Mouse (Mus musculus): ENCODE measurements around the gene Gm6525. TPM values are rescaled to one million over a fixed set of nuclear protein-coding genes. Genes with fewer than 3 reads are reported as not detected.

Gm6525 gene
- total and polyA plus RNA-seq, 3 experiments: 0.17 to 0.71 (median 0.31) TPM

DNA sequence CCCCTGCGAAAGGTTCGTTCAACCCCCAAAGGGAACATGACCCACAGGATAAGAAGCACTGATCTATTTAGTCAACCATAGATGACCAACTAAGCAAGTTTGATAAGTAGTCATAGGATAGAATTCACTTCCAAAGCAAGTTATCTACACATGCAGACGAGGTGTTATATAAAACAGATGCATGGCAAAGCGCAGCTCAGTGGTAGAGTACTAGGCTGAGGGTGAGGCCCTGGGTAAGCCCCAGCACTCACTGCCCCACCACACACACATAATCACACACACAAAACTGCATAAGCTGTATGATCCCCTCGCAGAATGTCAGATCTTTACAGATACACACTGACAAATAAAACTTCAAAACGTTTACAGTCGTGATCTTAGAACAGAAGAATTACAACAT, 37.4 kb upstream of the Gm6525 start:
- in situ Hi-C loops (cut with MboI; ENCODE audit: low pct_ligation_motif_present, low pct_unique_long_range_greater_than_20kb, low sequenced_read_pairs): no loop called here
- no peak for TF ChIP-seq ZC3H11A (IDR thresholded peaks at IDR 0.05; ENCODE audit: low read depth, low read length)
- no peak for TF ChIP-seq JUN (IDR thresholded peaks at IDR 0.05; ENCODE audit: insufficient read depth, low read depth, low read length)
- TF ChIP-seq PAX5 (IDR thresholded peaks at IDR 0.05; ENCODE audit: low read length): no peak
- TF ChIP-seq CTCF (conservative IDR thresholded peaks at IDR 0.05 in 1 of 2, IDR thresholded peaks at IDR 0.05 in 1 of 2; ENCODE audit: low read depth in 2 of 2, low read length in 2 of 2): no peak
- no peak for TF ChIP-seq ETS1 (conservative IDR thresholded peaks at IDR 0.05; ENCODE audit: low read depth, low read length)
- TF ChIP-seq ZKSCAN1 (IDR thresholded peaks at IDR 0.05; ENCODE audit: borderline replicate concordance, low read depth, low read length): no peak
- TF ChIP-seq TBP (conservative IDR thresholded peaks at IDR 0.05; ENCODE audit: low read depth, low read length): no peak
- TF ChIP-seq POLR2AphosphoS2 (IDR thresholded peaks at IDR 0.05; ENCODE audit: low read depth, low read length): no peak
- TF ChIP-seq CHD1 (IDR thresholded peaks at IDR 0.05; ENCODE audit: low read depth, low read length): no peak
- TF ChIP-seq MYC (IDR thresholded peaks at IDR 0.05; ENCODE audit: low read depth, low read length): no peak
- TF ChIP-seq ELF1 (IDR thresholded peaks at IDR 0.05; ENCODE audit: low read depth, low read length): no peak
- TF ChIP-seq MAX (IDR thresholded peaks at IDR 0.05; ENCODE audit: low read length): no peak
- TF ChIP-seq MEF2A (IDR thresholded peaks at IDR 0.05; ENCODE audit: borderline replicate concordance, low read depth, low read length): no peak
- no peak for TF ChIP-seq JUND (conservative IDR thresholded peaks at IDR 0.05; ENCODE audit: low read depth, low read length)
- TF ChIP-seq EP300 (IDR thresholded peaks at IDR 0.05; ENCODE audit: low read length): no peak
- TF ChIP-seq MXI1 (IDR thresholded peaks at IDR 0.05; ENCODE audit: low read depth, low read length): no peak
- TF ChIP-seq TCF12 (IDR thresholded peaks at IDR 0.05; ENCODE audit: low read depth, low read length): no peak
- TF ChIP-seq RCOR1 (conservative IDR thresholded peaks at IDR 0.05; ENCODE audit: low read depth, low read length): no peak
- dilution Hi-C loops (cut with MboI; ENCODE audit: extremely low pct_ligation_motif_present, extremely low pct_unique_long_range_greater_than_20kb, low sequenced_read_pairs): no loop called here
- H3K9me3 ChIP-seq (replicated peaks; ENCODE audit: low read length): no peaks in the 10 kb centered on the region
- H3K4me3 ChIP-seq (replicated peaks in 1 of 3; ENCODE audit: low read depth in 2 of 3, low read length in 2 of 3, poor library complexity in 1 of 3): no peak overlapping the region
- DNase-seq (ENCODE audit: extremely low read depth): no peak
- H3K27me3 ChIP-seq (replicated peaks): no peaks in the 10 kb centered on the region
- peaks cover 0 to 9% of the 10 kb centered on the region in 2 experiments; a peak in 1 of 4 replicates for H3K4me1 ChIP-seq (ENCODE audit: control insufficient read depth in 1 of 2, insufficient read depth in 2 of 2)
- H3K79me2 ChIP-seq (replicated peaks; ENCODE audit: control insufficient read depth, extremely low read depth, insufficient read depth, poor library complexity, severe bottlenecking): peaks cover 2% of the 10 kb centered on the region; the same call in 1 of the 2 replicates
- no peak overlapping the region for H3K4me2 ChIP-seq (ENCODE audit: insufficient read depth, low read depth, poor library complexity, severe bottlenecking)
- H3K9ac ChIP-seq (ENCODE audit: insufficient read depth, low read depth): no peak overlapping the region
- H3K27ac ChIP-seq (ENCODE audit: insufficient read depth, low read depth): no peak overlapping the region
- peaks cover 3 to 50% of the 10 kb centered on the region in 2 experiments for H3K36me3 ChIP-seq (replicated peaks in 1 of 2; ENCODE audit: control insufficient read depth in 1 of 2, insufficient read depth in 1 of 2, low read length in 1 of 2)

DNA sequence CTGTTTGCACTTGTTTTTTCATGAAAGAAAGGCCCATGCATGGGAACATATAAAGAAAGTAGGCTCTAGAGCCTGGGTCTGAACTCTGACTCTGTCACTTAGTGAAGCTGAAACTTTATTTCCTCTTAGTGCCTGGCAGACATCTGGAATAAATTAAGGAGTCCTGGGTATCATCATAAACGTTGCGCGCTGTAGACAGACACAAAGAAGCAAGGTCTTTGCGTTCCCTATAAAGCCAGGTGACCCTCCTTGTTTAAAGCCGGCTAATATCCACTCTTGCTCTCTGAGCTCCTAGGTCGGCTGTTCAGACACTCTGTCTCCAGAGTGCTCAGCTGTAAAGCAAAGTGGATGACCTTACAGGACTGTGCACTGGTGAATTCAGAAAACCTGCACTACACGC, 33.0 kb upstream of the Gm6525 start:
- DNase-seq (ENCODE audit: extremely low read depth): no peak
- no peak overlapping the region for H3K9ac ChIP-seq (ENCODE audit: insufficient read depth, low read depth)
- dilution Hi-C loops (cut with MboI; ENCODE audit: extremely low pct_ligation_motif_present, extremely low pct_unique_long_range_greater_than_20kb, low sequenced_read_pairs): no loop called here
- H3K4me2 ChIP-seq (ENCODE audit: insufficient read depth, low read depth, poor library complexity, severe bottlenecking): no peak overlapping the region
- H3K27ac ChIP-seq (ENCODE audit: insufficient read depth, low read depth): no peak overlapping the region
- peaks cover 0 to 1% of the 10 kb centered on the region in 2 experiments; a peak in 1 of 4 replicates for H3K4me1 ChIP-seq (ENCODE audit: control insufficient read depth in 1 of 2, insufficient read depth in 2 of 2)
- H3K27me3 ChIP-seq (replicated peaks): no peaks in the 10 kb centered on the region
- H3K79me2 ChIP-seq (replicated peaks; ENCODE audit: control insufficient read depth, extremely low read depth, insufficient read depth, poor library complexity, severe bottlenecking): peaks cover 2% of the 10 kb centered on the region; the same call in 1 of the 2 replicates
- in situ Hi-C loops (cut with MboI; ENCODE audit: low pct_ligation_motif_present, low pct_unique_long_range_greater_than_20kb, low sequenced_read_pairs): no loop called here
- H3K9me3 ChIP-seq (replicated peaks; ENCODE audit: low read length): no peaks in the 10 kb centered on the region
- H3K4me3 ChIP-seq (replicated peaks in 1 of 3; ENCODE audit: low read depth in 2 of 3, low read length in 2 of 3, poor library complexity in 1 of 3): no peak overlapping the region
- peaks cover 0 to 20% of the 10 kb centered on the region in 2 experiments for H3K36me3 ChIP-seq (replicated peaks in 1 of 2; ENCODE audit: control insufficient read depth in 1 of 2, insufficient read depth in 1 of 2, low read length in 1 of 2)
- TF ChIP-seq MAX (IDR thresholded peaks at IDR 0.05; ENCODE audit: low read length): no peak
- no peak for TF ChIP-seq JUND (conservative IDR thresholded peaks at IDR 0.05; ENCODE audit: low read depth, low read length)
- TF ChIP-seq MEF2A (IDR thresholded peaks at IDR 0.05; ENCODE audit: borderline replicate concordance, low read depth, low read length): no peak
- TF ChIP-seq JUN (IDR thresholded peaks at IDR 0.05; ENCODE audit: insufficient read depth, low read depth, low read length): no peak
